Mouse (Mus musculus) ovary, postnatal 10 days (tissue): ENCODE data around the gene Ccdc157.

Source experiments
- DNase-seq: peaks from one replicate; pipeline ENCODE4 v3.0.0; 2022; ENCODE audit warnings: low spot score

The Ccdc157 gene

GRCm38 (mm10) chr11:4183511-4183910 lies 23.4 kb upstream of the Ccdc157 start:
- DNase-seq: no peak

GRCm38 (mm10) chr11:4182061-4182460 lies 22.0 kb upstream of the Ccdc157 start:
- no peak for DNase-seq

- DNase-seq: no peak
Measured at GRCm38 (mm10) chr11:4177716-4178115, 17.6 kb upstream of the Ccdc157 start.

GRCm38 (mm10) chr11:4174586-4174985 lies 14.5 kb upstream of the Ccdc157 start:
- DNase-seq: no peak

GRCm38 (mm10) chr11:4166467-4167090 lies 6.5 kb upstream of the Ccdc157 start:
- DNase-seq: no peak

- DNase-seq: no peak
Measured at GRCm38 (mm10) chr11:4164701-4165100, 4.6 kb upstream of the Ccdc157 start.

- no peak for DNase-seq
Measured at GRCm38 (mm10) chr11:4160758-4161480, 826 bp upstream of the Ccdc157 start.

- no peak for DNase-seq
Measured at GRCm38 (mm10) chr11:4158676-4159075, 1.4 kb downstream of the Ccdc157 start.

- no peak for DNase-seq
Measured at GRCm38 (mm10) chr11:4155641-4156040, 4.5 kb downstream of the Ccdc157 start.

GRCm38 (mm10) chr11:4153694-4154093 lies 6.4 kb downstream of the Ccdc157 start:
- DNase-seq: no peak

GRCm38 (mm10) chr11:4149886-4150285 lies 10.2 kb downstream of the Ccdc157 start:
- no peak for DNase-seq

- DNase-seq: no peak
Measured at GRCm38 (mm10) chr11:4148536-4149156, 11.4 kb downstream of the Ccdc157 start.

- no peak for DNase-seq
Measured at GRCm38 (mm10) chr11:4148120-4148519, 12.0 kb downstream of the Ccdc157 start.

GRCm38 (mm10) chr11:4147098-4147497 lies 13.0 kb downstream of the Ccdc157 start:
- no peak for DNase-seq

- no peak for DNase-seq
Measured at GRCm38 (mm10) chr11:4146381-4146780, 13.7 kb downstream of the Ccdc157 start.

GRCm38 (mm10) chr11:4143281-4144062 lies 16.6 kb downstream of the Ccdc157 start:
- no peak for DNase-seq

GRCm38 (mm10) chr11:4142352-4142751 lies 17.7 kb downstream of the Ccdc157 start:
- DNase-seq: no peak

GRCm38 (mm10) chr11:4141505-4141904 lies 18.6 kb downstream of the Ccdc157 start:
- no peak for DNase-seq

- DNase-seq: no peak
Measured at GRCm38 (mm10) chr11:4138964-4139363, 21.1 kb downstream of the Ccdc157 start.

GRCm38 (mm10) chr11:4134986-4135935 lies 24.8 kb downstream of the Ccdc157 start, which contains the start of gene Rnf215:
TSS of gene Rnf215 (plus strand) at chr11:4135202.
- peak; percentile 82 for DNase-seq

- DNase-seq: no peak
Measured at GRCm38 (mm10) chr11:4134400-4134799, 25.7 kb downstream of the Ccdc157 start.
